Mouse (Mus musculus): ENCODE measurements around the gene S100a10.
A peak's percentile ranks its signal among the peaks of the same experiment; 100 is the strongest.
"Not testable (repeated sequence)": the region's sequence is repeated elsewhere in the genome, so short reads cannot be mapped to it uniquely, and the experiment has no call there.

Gene S100a10

GRCm38 (mm10) chr3:93554981-93555877 is at the start of gene S100a10:
TSS of gene S100a10 (plus strand) at chr3:93555080.
- DNase-seq (ENCODE audit: low spot score in 2 of 2): peak; percentile 64 to 76

DNA sequence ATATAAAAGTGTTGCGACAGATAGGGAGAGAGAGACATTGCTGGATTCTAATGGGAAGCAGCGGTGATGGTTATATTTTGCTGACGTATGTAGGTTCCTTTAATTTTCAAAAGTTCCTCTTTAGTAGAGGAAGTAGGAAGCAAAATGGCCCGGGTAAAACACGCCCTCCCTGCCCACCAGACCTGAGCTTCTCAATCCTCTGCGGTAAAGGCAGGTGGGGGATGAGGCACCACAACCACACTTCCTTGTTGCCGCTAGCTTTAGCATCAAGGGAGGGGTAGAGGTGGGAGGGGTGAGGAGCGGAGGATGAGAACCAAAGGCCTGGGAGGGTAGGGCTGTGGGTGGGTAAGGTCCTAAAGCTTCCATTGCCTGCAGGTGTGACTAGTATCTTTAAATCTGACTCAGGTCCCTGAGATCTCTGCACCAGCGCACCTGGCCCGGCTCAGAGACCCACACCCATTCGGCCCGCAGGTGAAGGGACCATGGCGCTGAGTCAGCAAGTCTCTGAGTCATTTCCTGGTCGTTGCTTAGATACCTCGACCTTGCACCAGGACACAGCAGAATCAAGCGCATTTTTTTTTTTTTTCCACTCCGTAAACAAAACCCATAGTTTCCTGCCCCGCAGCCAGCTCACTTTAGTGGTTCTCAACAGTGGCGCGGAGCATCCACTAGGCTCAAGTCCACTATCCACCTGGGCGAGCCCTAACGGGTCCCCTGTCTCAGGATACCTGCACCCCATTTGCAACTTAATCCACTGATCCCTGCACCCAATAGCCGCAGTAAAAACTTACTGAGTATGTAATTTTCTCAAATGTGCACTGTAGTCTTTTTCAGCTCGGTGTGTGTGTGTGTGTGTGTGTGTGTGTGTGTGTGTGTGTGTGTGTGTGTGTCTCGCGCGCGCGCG is 48.7 kb upstream of the S100a10 start:
- peak; percentile 47 to 68 for DNase-seq (ENCODE audit: low spot score in 2 of 2)

DNA sequence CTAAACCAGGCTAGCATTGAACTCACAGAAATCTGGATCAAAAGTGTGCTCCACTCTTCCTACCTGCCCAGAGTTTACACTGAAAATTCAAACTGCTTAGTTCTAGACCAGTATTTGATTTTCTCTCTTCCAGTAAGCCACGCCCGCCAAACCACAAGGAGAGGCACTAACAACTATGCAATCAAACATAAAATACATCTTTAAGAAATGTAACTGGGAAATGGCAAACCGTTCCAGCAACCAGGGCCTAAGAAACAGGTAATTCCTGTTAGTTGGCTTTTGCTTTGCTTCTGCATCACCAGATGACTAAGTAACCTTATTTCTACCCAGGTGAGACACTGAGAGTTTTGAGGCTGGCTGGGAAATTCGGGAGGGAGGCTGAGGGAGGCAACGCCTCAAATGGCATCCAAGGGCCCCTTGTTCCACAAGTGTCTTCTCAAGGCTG is 48.0 kb upstream of the S100a10 start:
- peak; percentile 32 to 63 for DNase-seq (ENCODE audit: low spot score in 2 of 2)

DNA sequence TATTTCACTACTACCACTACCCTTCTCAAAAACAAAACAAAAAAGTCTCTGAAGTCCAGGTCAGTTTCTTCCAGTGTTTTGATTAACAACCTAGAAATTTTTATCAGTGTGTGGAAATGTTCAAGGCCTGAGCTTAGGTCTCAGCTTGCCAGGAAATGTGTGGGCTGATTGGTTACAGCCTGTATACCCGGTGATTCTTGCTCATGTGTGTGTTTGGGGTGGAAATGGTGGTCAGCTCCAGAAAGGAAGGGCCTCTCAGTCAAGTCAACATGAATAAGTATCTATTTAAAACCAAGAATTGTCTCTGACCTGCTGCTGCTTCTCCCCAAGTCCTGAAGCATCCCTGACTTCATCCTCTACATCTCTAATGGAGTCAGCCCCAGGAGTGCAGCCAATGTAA is 45.6 kb upstream of the S100a10 start:
- DNase-seq (ENCODE audit: low spot score in 2 of 2): no peak

GRCm38 (mm10) chr3:93511036-93511435 is 43.8 kb upstream of the S100a10 start:
- DNase-seq (ENCODE audit: low spot score in 2 of 2): no peak

DNA sequence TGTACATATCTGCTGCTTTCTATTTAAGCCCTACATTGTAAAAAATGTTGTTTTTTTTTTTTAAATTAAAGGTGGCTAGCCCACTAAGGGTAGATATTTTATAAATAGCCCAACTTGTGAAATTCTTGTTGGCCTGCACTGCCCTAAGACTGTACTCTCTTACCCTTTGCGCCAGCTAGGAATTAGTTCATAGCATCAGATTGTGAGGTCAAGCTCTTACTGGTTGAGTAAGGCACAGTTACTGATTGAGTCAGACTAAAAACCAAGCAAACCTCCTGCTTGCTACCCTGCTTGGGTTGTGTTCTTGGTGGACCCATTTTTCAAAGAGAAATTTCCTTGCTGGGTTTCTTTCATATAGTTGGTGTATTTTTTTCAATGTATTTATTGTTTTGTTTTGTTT is 43.1 kb upstream of the S100a10 start:
- no peak for DNase-seq (ENCODE audit: low spot score in 2 of 2)

DNA sequence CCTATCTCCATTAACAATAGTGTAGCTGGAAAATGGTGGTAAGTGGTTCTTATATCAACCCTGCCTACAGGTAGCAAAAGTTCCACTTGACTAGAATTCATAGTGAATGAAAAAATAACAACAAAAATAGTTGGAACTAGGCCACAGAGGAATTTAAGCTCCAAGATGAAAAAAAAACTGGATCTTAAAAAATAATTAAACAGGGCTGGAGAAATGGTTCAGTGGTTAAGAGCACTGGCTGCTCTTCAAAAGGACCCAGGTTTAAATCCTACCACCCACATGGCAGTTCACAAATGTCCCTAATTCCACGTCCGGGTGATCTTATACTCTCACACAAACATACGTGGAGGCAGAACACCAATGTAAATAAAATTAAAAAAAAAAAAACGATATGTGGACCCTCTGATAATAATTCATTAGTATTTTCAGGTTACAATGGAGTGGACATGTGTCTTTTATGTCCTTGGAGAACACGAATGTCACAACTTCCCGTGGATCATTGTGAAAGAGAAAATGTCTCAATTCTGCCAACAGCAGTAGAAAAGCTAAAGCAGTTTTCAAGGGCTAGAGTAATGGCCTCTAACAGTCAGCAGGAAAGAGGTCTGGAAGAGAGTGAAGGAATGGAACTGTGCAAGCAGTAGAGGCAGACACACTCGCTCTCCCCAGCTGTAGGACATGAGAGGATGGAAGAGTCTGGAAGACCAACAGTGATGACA is 42.3 kb upstream of the S100a10 start:
- no peak for DNase-seq (ENCODE audit: low spot score in 2 of 2)

GRCm38 (mm10) chr3:93514628-93515027 is 40.3 kb upstream of the S100a10 start:
- DNase-seq (ENCODE audit: low spot score in 2 of 2): no peak

- no peak for DNase-seq (ENCODE audit: low spot score in 2 of 2)
These were observed 37.5 kb upstream of the S100a10 start for GRCm38 (mm10) chr3:93517343-93517742.

- DNase-seq (ENCODE audit: low spot score in 2 of 2): no peak
These were observed 35.0 kb upstream of the S100a10 start for GRCm38 (mm10) chr3:93519856-93520329.

DNA sequence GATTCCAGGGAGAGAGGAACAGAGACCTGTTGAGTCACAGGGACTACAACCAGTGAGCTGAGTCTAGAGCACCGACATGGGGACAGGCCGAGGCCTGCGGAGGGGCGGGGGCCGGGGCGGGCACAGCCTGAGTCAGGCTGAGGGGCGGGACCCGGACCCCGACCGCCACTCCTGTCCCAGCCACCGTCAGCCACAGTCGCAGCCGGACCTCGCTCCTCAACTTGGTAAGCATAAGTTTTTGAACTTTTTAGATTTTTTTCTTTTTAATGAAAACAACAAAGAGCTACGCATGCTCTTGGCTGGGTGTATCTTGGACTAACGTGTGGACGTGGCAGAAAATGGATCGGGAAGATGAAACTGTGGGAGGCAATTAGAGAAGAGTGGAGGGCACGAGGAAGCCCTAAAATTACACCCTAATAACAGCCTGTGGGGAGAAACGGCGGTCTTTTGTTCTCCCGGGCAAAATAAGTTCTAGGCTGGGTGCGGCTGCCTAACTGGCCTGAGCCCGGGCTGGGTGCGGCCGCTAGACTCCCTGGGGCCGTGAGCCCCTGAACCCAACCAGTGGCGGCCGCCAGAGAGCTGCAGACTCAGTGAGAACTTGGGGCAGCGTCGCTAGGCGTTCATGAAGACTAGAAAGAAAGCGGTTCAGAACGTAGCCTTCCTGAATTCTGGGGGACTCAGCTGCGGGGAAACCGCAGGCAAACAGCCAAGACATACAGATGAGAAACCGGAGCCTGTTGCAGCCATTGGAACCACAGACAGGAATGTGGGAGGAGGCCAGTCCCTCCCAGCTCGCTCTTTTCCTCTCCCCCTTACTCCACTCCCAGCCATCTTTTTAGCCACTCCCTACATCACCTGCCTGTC is 34.3 kb upstream of the S100a10 start, which contains the start of gene S100a11:
TSS of gene S100a11 (plus strand) at position 159 of the 864 bp plus-strand sequence.
- peak; percentile 60 to 69 for DNase-seq (ENCODE audit: low spot score in 2 of 2)

GRCm38 (mm10) chr3:93521462-93522057 is 33.3 kb upstream of the S100a10 start:
- DNase-seq (ENCODE audit: low spot score in 2 of 2): no peak

DNA sequence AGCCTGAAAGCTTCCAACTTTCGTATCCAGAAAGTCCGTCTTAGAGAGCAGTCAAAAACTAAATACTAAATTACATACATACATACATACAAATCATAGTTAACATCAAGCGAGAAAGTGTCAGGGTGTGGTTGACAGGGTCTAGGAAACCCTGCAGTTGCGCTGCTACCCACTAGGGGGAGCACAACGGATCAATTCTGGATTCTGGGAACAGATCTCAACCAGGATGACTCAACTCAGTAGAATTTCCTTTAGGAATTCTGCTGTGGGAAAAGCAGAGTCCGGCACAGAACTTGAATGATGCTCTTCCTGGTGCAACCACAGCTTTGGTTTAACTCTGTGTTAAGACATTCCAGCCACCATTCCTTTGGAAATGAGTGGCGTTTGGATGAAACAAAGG is 32.3 kb upstream of the S100a10 start:
- peak; percentile 32 to 48 for DNase-seq (ENCODE audit: low spot score in 2 of 2)

GRCm38 (mm10) chr3:93527300-93527699 is 27.6 kb upstream of the S100a10 start:
- no peak for DNase-seq (ENCODE audit: low spot score in 2 of 2)

DNA sequence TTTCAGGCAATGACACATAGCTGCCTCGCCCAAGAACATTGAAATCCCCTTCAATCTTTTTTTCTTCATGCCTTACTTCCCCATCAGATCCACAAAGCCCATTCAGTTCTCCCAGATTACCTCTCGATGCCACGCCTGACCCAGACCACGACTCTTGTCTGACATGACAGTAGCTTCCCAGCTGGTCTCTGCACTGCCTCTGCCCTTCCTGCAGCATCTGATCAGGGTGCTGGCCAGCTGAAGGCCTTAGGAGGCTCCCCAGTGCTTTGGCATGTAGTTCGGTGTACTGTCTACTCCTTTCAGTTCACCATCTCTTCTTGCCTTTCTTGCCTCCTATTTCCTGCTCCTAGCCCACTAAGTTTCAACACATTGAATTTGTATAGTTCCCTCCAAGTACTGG is 26.1 kb upstream of the S100a10 start:
- no peak for DNase-seq (ENCODE audit: low spot score in 2 of 2)

DNA sequence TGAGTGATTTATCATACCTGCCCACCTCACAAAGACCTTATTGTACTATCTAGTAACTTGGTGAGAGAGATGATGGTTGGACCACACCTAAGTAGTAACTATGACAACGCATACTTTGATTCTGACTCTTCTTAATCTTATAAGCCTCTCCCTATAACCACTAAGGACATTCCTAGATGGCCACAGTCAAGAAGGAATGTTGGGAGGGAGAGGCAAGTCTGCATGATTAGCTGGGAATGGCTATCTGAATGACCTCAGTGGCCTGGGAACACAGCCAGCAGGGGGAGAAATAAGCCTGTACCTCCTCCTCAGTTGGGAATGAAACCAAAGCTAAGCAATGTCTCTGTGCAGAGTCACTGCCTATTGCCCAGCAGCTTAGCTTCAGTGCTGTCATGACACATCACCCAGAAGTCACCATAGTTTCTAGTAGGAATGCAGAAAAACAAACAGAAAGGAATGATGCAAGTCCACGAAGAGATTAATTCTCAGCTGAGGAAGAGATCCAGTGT is 17.8 kb upstream of the S100a10 start:
- peak in 1 of 2 experiments; percentile 37 for DNase-seq (ENCODE audit: low spot score in 2 of 2)

DNA sequence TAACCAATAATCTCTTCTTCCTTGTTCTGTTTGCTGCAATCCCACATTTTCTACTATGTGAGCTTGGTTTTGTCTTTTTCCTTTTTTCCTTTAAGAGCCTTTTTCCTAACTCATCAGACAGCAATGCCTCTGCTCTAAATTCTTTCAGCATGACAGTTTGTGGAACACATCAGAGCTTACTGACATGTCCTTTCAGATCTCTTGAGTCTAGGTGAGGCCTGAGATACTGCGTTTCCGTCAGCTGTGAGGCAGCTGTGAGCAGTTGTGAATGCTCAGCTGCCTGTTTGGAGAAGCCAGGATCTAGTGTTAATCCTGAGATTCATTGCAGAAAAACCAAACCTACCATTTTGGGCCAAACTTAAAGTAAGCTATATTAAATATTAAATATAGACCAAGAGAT is 16.4 kb upstream of the S100a10 start:
- no peak for DNase-seq (ENCODE audit: low spot score in 2 of 2)

DNA sequence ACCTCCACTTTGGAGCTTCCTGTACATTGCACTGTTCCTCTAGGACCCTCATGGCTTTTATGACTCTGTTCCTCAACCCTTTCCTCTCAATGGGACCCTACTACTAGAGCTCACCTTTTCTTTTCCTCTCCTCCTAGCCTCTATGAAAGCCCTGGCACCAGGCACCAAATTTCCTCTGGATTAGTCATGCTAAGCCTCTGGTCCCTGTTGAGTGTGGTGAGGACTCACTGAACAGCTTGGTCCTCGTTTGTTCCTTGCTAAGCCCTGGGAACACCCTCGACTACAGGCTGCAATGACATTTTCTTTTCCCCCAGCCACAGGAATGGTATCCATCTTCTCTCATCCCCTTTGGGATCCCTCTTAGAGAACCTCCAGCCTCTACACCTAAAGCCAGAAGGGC is 13.4 kb upstream of the S100a10 start:
- no peak for DNase-seq (ENCODE audit: low spot score in 2 of 2)

DNA sequence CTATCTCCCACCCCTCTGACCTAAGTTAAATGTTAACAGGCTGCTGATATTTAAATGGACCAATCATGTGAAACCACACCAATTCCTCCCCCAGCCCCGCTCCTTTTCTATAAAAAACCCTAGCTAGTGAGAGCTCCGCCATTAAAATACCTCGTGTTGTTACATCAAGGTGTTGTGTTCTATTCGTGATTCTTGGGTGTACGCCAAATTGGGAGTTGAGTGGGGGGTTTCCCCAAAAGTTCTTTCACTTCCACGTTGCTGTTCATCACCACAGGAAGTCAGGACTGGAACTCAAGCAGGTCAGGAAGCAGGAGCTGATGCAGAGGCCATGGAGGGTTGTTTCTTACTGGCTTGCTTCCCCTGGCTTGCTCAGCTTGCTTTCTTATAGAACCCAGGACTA is 10.7 kb upstream of the S100a10 start:
- DNase-seq (ENCODE audit: low spot score in 2 of 2): not testable (repeated sequence)

DNA sequence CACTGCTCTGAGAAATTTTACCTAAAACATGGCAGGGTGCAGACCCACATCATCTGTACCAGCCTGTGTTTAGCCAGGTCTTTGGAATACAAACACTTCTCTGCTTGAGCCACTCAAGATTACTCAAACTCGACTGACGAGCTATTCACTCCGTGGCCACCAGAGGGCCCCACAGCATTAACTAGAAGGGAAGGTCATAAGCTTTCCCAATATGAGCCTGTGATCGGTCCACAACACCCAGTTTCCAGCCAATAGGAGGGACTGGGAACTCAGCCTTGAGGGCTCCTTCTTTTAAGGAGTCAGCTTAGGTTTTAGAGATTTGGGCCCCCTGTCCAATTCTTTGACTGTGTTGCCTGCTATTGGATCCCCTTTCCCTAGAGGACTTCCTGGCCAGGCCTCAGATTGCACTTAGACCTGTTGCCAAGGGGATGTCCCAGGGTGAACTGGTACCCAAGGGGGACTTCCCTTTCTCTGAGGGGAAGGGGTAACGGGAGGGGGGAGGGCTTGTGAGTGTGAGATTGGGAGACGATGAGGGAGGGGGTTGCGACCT is 7.7 kb upstream of the S100a10 start:
- peak; percentile 77 to 86 for DNase-seq (ENCODE audit: low spot score in 2 of 2)
